Mouse (Mus musculus) monocyte, adult 5-6 weeks (primary cell): ENCODE data around the gene Mylk2. TPM values are rescaled to one million over a fixed set of nuclear protein-coding genes. Genes with fewer than 3 reads are reported as not detected.

ENCODE experiments used
- ATAC-seq: fragments of 153-309, 156-312 bp; replicated peaks from 2 replicates; pipeline ENCODE4 v1.8.0; 2017; ENCODE audit warnings: mild to moderate bottlenecking; ENCODE audit not compliant: low TSS enrichment, insufficient number of reproducible peaks, severe bottlenecking, poor library complexity, low FRiP score
- total RNA-seq: library from RNA; stranded (forward); fragments of 200-1000, 200-491, 200-594 nt; gene quantifications from 3 replicates; pipeline ENCODE4 v1.2.3, GENCODE M21; 2017

Mylk2 gene
- total RNA-seq, 1 experiment from 2014 or later = not detected

- ATAC-seq = no peak; the same call in 1 of the 2 replicates
These were observed 22.5 kb downstream of the Mylk2 start for GRCm38 (mm10) chr2:152933614-152934013.

GRCm38 (mm10) chr2:152939846-152940245 is 28.7 kb downstream of the Mylk2 start:
- ATAC-seq = peak; percentile 56; the same call in 1 of the 2 replicates

DNA sequence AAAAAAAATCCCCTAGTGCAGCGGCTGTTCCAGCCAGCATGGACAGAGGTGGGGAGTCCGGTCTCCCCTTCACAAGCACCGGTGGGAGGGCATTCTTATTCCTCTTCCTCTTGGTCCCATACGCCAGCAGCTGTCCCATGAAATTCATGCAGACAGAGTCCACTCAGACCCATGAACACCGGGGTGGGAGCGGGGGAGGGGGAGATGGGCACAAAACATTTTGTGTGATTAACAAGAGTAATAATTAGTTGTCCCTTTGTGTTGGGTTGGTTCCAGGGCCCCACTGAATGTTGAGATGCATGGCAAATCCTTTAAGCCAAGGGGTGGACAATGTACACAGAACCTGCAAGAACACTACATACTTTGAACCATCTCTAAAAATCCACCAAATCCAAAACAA is 30.0 kb downstream of the Mylk2 start:
- ATAC-seq = no peak

- ATAC-seq = no peak
These were observed 30.6 kb downstream of the Mylk2 start for GRCm38 (mm10) chr2:152941776-152942175.

- no peak for ATAC-seq
These were observed 31.9 kb downstream of the Mylk2 start for GRCm38 (mm10) chr2:152942898-152943515.

DNA sequence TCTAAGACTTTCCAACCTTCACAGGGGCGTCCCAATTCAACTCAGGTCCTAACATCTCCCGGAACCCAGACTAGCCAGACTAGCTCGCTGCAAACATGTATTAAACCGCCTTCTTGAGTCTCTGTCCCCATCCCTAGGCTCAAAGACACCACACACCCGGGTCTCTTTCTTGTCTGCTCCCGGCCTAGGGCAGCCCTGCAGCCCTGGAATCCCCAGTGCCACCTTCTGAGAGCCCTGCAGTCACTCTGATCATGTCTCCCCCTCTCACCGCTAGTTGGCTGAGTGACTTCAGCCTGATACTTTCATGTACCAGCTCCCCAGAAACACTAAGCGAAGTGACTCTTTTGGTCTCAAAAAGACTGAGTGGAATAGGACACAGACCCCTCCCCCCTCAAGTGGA is 32.4 kb downstream of the Mylk2 start:
- no peak for ATAC-seq

DNA sequence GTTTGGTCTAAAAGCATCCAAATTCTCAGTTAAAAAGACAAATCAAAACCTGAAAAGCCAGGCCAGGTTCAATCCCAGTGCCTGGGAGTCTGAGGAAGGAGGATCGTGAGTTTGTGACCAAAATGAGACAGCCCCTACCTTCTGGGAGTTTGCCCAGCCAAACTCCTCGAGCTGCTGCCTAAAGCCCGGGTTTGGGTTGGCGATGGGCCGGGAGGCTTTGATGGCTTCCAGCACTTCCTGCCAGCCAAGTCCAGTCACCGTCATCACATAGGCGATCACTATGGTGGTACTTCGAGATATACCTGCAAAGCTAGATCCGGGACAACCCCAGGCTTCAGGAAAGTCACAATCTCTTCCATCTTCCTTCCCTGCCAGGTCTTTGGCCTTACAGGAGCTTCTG is 32.9 kb downstream of the Mylk2 start:
- no peak for ATAC-seq

GRCm38 (mm10) chr2:152947098-152947497 is 35.9 kb downstream of the Mylk2 start:
- no peak for ATAC-seq

- no peak for ATAC-seq
These were observed 37.4 kb downstream of the Mylk2 start for GRCm38 (mm10) chr2:152948438-152949020.

DNA sequence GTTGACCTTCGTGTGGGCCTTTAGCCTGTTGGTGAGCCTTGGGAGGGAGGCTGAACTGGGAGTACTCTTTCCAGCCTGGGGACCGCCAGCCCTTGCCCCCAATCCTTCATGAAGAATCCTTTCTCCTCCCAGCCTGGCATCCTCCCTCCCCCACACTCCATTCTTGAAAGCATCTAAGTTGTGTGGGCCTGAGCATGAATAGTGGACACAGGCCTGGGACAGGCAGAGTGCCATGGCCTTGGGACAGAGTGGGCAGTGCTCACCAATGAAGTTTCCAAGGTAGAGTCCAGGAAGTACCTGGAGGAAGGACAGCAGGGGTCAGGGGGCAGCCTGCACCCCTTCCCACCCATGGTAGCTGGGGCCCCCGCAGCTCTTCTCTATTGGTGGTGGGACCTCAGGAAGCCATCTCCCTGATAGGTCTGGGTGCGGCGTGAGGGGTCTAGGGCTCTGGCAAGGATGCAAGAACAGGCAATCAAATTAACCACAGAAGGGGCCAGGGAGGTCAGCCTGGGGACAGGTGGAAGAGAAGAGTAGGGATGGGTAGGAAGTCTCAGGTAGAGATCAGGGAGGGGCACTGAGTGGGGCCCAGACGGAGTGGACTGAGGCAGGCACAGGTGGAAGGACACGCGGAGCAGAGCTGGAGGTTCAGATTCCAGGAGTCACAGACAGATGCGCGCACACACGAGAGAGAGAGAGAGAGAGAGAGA is 39.4 kb downstream of the Mylk2 start:
- no peak for ATAC-seq

GRCm38 (mm10) chr2:152951065-152951849 is 40.1 kb downstream of the Mylk2 start, which contains the start of gene Dusp15:
TSS of gene Dusp15 (minus strand) at chr2:152951698.
- no peak for ATAC-seq

DNA sequence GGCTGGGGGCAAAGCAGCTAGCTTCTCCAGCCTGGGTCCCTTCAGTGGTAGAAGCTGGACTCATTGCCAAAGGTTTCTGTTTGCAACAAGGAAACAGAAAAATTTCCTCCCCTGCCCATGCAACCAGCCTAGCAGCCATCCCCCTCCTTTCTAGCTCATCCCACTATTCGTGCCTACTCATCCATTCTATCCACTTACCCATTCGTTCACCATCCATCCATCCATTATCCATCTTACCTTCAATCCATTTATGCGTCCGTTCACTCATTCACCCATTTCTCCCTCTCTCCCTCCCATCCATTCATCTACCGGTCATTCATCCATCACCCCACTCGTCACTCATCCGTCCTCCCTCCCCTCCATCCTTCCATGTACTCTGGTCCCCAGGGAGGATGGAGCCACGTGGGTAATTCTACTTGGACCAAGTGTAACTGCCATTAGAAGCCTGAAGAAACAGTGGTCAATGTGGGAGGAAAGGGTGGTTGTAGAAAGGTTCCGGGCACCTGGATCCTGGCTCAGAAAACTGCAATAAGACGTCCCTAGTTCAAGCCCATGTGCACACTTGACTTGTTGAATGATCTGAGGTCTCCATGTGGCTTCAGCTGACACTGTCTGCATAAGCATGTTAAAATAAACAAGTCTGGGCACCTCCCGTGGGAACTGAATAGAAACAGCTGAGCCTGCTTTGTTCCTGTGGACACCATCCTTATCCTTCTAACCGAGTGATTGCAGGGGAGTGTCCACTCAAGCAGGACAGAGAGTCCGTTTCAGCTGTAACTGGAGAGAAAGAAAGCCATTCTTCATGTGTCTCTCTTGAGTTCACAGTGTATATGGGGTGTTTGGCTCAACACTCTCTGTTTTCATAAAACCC is 40.9 kb downstream of the Mylk2 start:
- ATAC-seq = no peak

DNA sequence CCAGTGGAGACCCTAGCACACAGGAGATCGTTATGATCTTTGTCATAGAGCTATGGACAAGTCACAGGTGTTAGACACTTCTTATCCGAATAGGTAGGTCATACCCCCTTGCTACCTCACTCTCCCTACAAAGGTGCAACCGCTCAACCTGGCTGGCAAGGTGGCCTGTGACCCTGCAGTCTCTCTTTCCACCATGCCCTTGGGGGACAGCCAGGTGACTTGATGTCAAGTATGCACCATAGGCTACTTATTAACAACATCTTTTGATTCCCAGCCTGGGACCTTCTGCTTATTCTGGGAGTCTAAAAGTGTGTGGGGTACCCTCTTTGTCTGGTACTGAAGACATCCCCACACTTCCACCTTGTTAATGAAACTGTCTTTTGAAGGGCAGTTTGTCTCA is 47.0 kb downstream of the Mylk2 start:
- no peak for ATAC-seq

- peak; percentile 85 for ATAC-seq
These were observed 51.1 kb downstream of the Mylk2 start, which contains the start of gene Ttll9 for GRCm38 (mm10) chr2:152962091-152962793. TSS of gene Ttll9 (plus strand) at chr2:152962485.

DNA sequence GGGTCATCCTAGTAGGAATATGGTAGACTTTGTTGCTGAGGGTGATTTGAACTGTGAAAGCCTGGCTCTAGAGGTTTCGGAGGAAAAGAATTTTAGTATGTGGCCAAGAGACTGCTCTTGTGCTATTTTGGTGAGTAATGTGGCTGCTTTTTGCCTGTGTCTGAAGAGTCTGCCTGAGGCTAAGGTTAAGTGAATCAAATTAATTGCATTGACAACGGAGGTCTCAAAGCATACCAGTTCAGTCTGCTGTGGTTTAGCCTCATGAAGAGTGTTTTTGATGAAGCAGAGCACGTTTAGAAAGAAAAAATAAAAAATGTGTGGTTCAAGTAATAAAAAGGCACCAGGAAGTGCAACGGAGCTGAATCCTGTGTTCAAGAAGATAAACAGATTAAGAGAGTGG is 54.4 kb downstream of the Mylk2 start:
- ATAC-seq = no peak
